Mouse (Mus musculus) kidney, adult 2 months (tissue): ENCODE results near the gene Fiz1. TPM values are rescaled to one million over a fixed set of nuclear protein-coding genes. Genes with fewer than 3 reads are reported as not detected.
A peak's percentile ranks its signal among the peaks of the same experiment; 100 is the strongest.

Experiments used
- DNase-seq: peaks from one replicate; pipeline ENCODE4 v3.0.0; 2021
- H3K27ac ChIP-seq: fragments of 200-500 bp; 2 replicates; pipeline ENCODE4 v1.5.1; 2012; ENCODE audit warnings: low read depth, low read length, control low read depth, inconsistent platforms; ENCODE audit not compliant: insufficient read depth
- H3K27me3 ChIP-seq: fragments of 200-500 bp; replicated peaks from 2 replicates; pipeline ENCODE4 v1.6.1; 2012; ENCODE audit warnings: mild to moderate bottlenecking, moderate library complexity, low read length, inconsistent platforms; ENCODE audit not compliant: control insufficient read depth, insufficient read depth
- H3K36me3 ChIP-seq: fragments of 200-500 bp; 2 replicates; pipeline ENCODE4 v1.6.1; 2012; ENCODE audit warnings: mild to moderate bottlenecking, moderate library complexity, low read length, inconsistent platforms; ENCODE audit not compliant: control insufficient read depth, insufficient read depth
- H3K4me1 ChIP-seq: fragments of 200-500 bp; 2 replicates; pipeline ENCODE4 v1.6.1; 2011; ENCODE audit warnings: low read length; ENCODE audit not compliant: control insufficient read depth, insufficient read depth
- H3K4me3 ChIP-seq: fragments of 200-500 bp; 2 replicates; pipeline ENCODE4 v1.5.1; 2011; ENCODE audit warnings: mild to moderate bottlenecking, low read depth, low read length, control low read depth; ENCODE audit not compliant: insufficient read depth
- CTCF ChIP-seq: fragments of 200-500 bp; conservative IDR thresholded peaks from 2 replicates; pipeline ENCODE4 v1.5.1; 2011; ENCODE audit warnings: low read depth, mild to moderate bottlenecking, control low read depth, low read length, moderate library complexity, mixed read lengths; ENCODE audit not compliant: insufficient read depth, insufficient read length
- POLR2A ChIP-seq: fragments of 200-500 bp; IDR thresholded peaks from one replicate; pipeline ENCODE4 v1.6.1; 2011; ENCODE audit warnings: low read depth, low read length, control low read depth
- WGBS: fragments of 180-500 bp; shearing (Covaris S2); methylation state at CpG from one replicate; pipeline ENCODE4 v1.1.7; 2018; 5-methylcytosine and 5-hydroxymethylcytosine counted together
- polyA plus RNA-seq: library from polyadenylated mRNA; depleted of rRNA; stranded (reverse); fragments of >200 nt; gene quantifications from 2 replicates; pipeline ENCODE4 v1.2.3, GENCODE M21; 2012

Fiz1 gene
- polyA plus RNA-seq, 1 experiment = 25.4 TPM

- H3K4me3 ChIP-seq = no peak overlapping the region
- no peak for DNase-seq
- TF ChIP-seq CTCF (no peak), POLR2A (no peak)
- H3K27ac ChIP-seq = no peak overlapping the region
- no peaks in the 10 kb centered on the region; the same call in 1 of the 2 replicates for H3K27me3 ChIP-seq
- no peaks in the 10 kb centered on the region for H3K36me3 ChIP-seq
- WGBS = 100% methylated on average over 1 of the region's 1 CpGs
- H3K4me1 ChIP-seq = peaks cover under 1% of the 10 kb centered on the region; the same call in 1 of the 2 replicates
These were observed 44.1 kb upstream of the Fiz1 start for GRCm38 (mm10) chr7:5058631-5059030.

DNA sequence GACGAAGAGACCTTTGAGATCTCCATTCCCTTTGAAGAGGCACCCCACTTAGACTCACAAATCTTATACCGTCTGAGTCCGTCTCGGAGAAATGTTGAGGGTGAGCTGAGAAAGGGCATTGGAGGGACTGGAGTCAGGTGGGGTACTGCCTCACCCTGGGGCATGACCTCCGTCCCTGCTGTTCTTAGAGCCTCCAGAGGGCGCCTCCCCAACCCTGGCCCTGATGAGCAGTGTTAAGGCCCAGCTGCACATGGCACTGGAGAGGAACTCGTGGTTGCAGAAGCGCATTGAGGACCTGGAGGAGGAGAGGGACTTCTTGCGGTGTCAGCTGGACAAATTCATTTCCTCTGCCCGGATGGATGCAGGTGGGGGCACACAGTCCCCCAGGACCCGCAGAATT is 43.3 kb upstream of the Fiz1 start:
- no peak for DNase-seq
- 47% methylated on average over 11 of the region's 11 CpGs for WGBS
- Histone ChIP-seq H3K27ac (no peak overlapping the region), H3K36me3 (no peaks in the 10 kb centered on the region), H3K4me3 (no peak overlapping the region), H3K27me3 (peaks cover 1% of the 10 kb centered on the region; the same call in 1 of the 2 replicates), H3K4me1 (peaks cover 3% of the 10 kb centered on the region; the same call in 1 of the 2 replicates)
- TF ChIP-seq CTCF (0 out of 2 replicates have a peak, but pooled peaks have one; percentile 21), POLR2A (no peak)

DNA sequence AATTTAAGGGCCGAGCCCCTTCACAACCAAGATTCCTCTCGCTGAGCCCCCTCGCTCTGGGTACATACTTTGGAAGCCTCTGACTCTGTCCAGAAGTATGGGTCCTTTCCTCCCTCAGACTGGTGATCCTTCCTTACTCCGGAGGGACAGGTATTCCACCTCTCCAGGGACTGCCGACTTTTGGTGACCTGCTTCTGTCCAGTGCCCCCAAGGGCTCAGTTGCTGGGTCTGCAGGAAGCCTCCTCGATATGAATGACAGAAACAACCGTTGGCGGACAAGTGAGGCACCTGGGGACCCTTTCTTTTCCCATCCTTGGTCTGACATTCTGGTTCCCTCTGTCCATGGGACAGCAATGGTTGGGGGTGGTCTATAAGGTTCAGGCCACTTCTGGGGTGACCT is 42.9 kb upstream of the Fiz1 start:
- Histone ChIP-seq H3K27ac (no peak overlapping the region), H3K36me3 (no peaks in the 10 kb centered on the region), H3K4me1 (peaks cover 3% of the 10 kb centered on the region; the same call in 1 of the 2 replicates), H3K4me3 (no peak overlapping the region; the same call in 1 of the 2 replicates), H3K27me3 (peaks cover 1% of the 10 kb centered on the region; the same call in 1 of the 2 replicates)
- 39% methylated on average over 8 of the region's 8 CpGs for WGBS
- no peak for DNase-seq
- no peak for TF ChIP-seq CTCF
- no peak for TF ChIP-seq POLR2A

GRCm38 (mm10) chr7:5056651-5057263 is 42.3 kb upstream of the Fiz1 start:
- peaks cover 3% of the 10 kb centered on the region; the same call in 1 of the 2 replicates for H3K4me1 ChIP-seq
- H3K36me3 ChIP-seq = no peaks in the 10 kb centered on the region
- 3% methylated on average over 51 of the region's 55 CpGs for WGBS
- no peak for DNase-seq
- peaks cover 1% of the 10 kb centered on the region; the same call in 1 of the 2 replicates for H3K27me3 ChIP-seq
- H3K4me3 ChIP-seq = peak overlapping the region; percentile 43
- H3K27ac ChIP-seq = no peak overlapping the region
- no peak for TF ChIP-seq CTCF
- no peak for TF ChIP-seq POLR2A

GRCm38 (mm10) chr7:5053456-5054179 is 39.1 kb upstream of the Fiz1 start:
- no peak for TF ChIP-seq POLR2A
- TF ChIP-seq CTCF = no peak
- Histone ChIP-seq H3K4me1 (peaks cover 5% of the 10 kb centered on the region; the same call in 1 of the 2 replicates), H3K4me3 (peak overlapping the region; percentile 21; the same call in 1 of the 2 replicates), H3K36me3 (no peaks in the 10 kb centered on the region), H3K27me3 (peaks cover 1% of the 10 kb centered on the region; the same call in 1 of the 2 replicates), H3K27ac (no peak overlapping the region)
- DNase-seq = no peak
- WGBS = 21% methylated on average over 32 of the region's 32 CpGs

GRCm38 (mm10) chr7:5052931-5053343 is 38.4 kb upstream of the Fiz1 start:
- WGBS = 10% methylated on average over 45 of the region's 45 CpGs
- TF ChIP-seq CTCF (no peak), POLR2A (no peak)
- Histone ChIP-seq H3K4me3 (no peak overlapping the region), H3K27ac (no peak overlapping the region), H3K27me3 (peaks cover 1% of the 10 kb centered on the region; the same call in 1 of the 2 replicates), H3K36me3 (no peaks in the 10 kb centered on the region), H3K4me1 (peaks cover 5% of the 10 kb centered on the region; the same call in 1 of the 2 replicates)
- DNase-seq = no peak

DNA sequence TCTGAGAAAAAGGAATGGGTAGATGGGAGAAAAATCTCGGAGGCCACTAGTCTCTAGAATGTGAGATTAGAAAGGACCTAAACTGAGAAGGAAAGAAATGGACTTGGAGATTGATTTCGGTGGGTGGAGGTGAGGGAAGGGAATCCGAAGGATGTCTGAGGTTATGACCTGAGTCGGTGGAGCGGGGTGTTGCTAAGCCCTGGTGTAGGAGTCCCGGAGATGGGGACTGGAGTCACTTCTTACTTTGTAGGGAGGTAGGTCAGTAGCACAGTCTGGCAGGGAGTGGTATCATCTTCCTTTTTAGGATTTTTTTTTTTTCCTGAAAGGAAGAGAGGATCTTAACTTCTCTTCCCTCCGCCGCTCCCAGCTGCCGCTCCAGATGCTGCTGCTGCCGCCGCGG is 37.9 kb upstream of the Fiz1 start:
- Histone ChIP-seq H3K27ac (no peak overlapping the region), H3K4me3 (peak overlapping the region; percentile 15; the same call in 1 of the 2 replicates), H3K4me1 (peaks cover 5% of the 10 kb centered on the region; the same call in 1 of the 2 replicates), H3K36me3 (no peaks in the 10 kb centered on the region), H3K27me3 (peaks cover 1% of the 10 kb centered on the region; the same call in 1 of the 2 replicates)
- no peak for DNase-seq
- WGBS = 8% methylated on average over 12 of the region's 12 CpGs
- TF ChIP-seq POLR2A (no peak), CTCF (no peak)
